Mouse (Mus musculus) Patski (cell line): ENCODE measurements at regions not wholly inside any gene's neighbourhood (a gene's known extent, or its start where the extent isn't known, plus 50 kb on each side); places are given as distances from the start of the nearest gene placed in this dataset.

Source experiments
- ATAC-seq: fragments of 100-300 bp; one replicate; pipeline ENCODE4 v1.8.0; 2021
- CTCF ChIA-PET: fragments of 350-600 bp; sonication (Branson Sonifier 250); formaldehyde crosslinking; loops from one replicate; lab custom pipeline; 2022; ENCODE audit warnings: inconsistent platforms; lab: Charles Lee
- POLR2A ChIA-PET: fragments of 350-600 bp; sonication (Branson Sonifier 250); formaldehyde crosslinking; loops from one replicate; lab custom pipeline; 2022; ENCODE audit warnings: antibody characterized with exemption, inconsistent platforms; lab: Charles Lee
- DNase-seq: peaks from one replicate; pipeline ENCODE4 v3.0.0-alpha.2; 2011; ENCODE audit warnings: low read depth, low spot score
- H3K27me3 ChIP-seq: fragments of 371-371 bp; one replicate; pipeline ENCODE4 v1.5.1; 2021
- CTCF ChIP-seq: fragments of 100-300 bp; IDR thresholded peaks from one replicate; pipeline ENCODE4 v1.5.1; 2021
- in situ Hi-C: fragments of 300-500 bp; cut with MboI; formaldehyde crosslinking; loops from 3 replicates; pipeline ENCODE4 v1.11.1; 2018; ENCODE audit warnings: low pct_unique_long_range_greater_than_20kb, mixed read lengths

- no peak for TF ChIP-seq CTCF
- DNase-seq (no peak), ATAC-seq (no peak)
- POLR2A ChIA-PET: no interaction called here
- no peaks in the 10 kb centered on the region for H3K27me3 ChIP-seq
- CTCF ChIA-PET: no interaction called here
- in situ Hi-C loops: no loop called here
Measured at GRCm38 (mm10) chr11:65322877-65323440, 53.2 kb upstream of the Myocd start.
